Mouse (Mus musculus) forebrain, embryonic 11.5 days (tissue): ENCODE measurements around the gene Bora. TPM values are rescaled to one million over a fixed set of nuclear protein-coding genes. Genes with fewer than 3 reads are reported as not detected.
A peak's percentile ranks its signal among the peaks of the same experiment; 100 is the strongest.

ENCODE experiments used
- ATAC-seq: fragments of 200-750 bp; cut with Nextera tagmentation; replicated peaks from 2 replicates; pipeline ENCODE4 v1.8.0; 2017; ENCODE audit warnings: moderate TSS enrichment; ENCODE audit not compliant: low FRiP score
- DNase-seq: peaks from one replicate; pipeline ENCODE4 v3.0.0-alpha.2; 2017; ENCODE audit warnings: low spot score
- H3K27ac ChIP-seq: fragments of 300-500 bp; sonication (generic); 2 replicates; pipeline ENCODE4 v1.5.1; 2014; ENCODE audit warnings: low read depth, low read length
- H3K27me3 ChIP-seq: fragments of 300-500 bp; sonication (generic); 2 replicates; pipeline ENCODE4 v1.6.1; 2014; ENCODE audit warnings: mild to moderate bottlenecking, low read length, mixed read lengths; ENCODE audit not compliant: control insufficient read depth, insufficient read depth
- H3K36me3 ChIP-seq: fragments of 300-500 bp; sonication (generic); 2 replicates; pipeline ENCODE4 v1.6.1; 2014; ENCODE audit warnings: mild to moderate bottlenecking, low read length, moderate library complexity, mixed read lengths; ENCODE audit not compliant: control insufficient read depth, insufficient read depth
- H3K4me1 ChIP-seq: fragments of 300-500 bp; sonication (generic); replicated peaks from 2 replicates; pipeline ENCODE4 v1.6.1; 2014; ENCODE audit warnings: low read length, mixed read lengths; ENCODE audit not compliant: control insufficient read depth, insufficient read depth
- H3K4me2 ChIP-seq: fragments of 300-500 bp; sonication (generic); 2 replicates; pipeline ENCODE4 v1.6.1; 2014; ENCODE audit warnings: low read depth, mild to moderate bottlenecking, low read length, moderate library complexity, mixed read lengths; ENCODE audit not compliant: severe bottlenecking
- H3K4me3 ChIP-seq: fragments of 300-500 bp; sonication (generic); 2 replicates; pipeline ENCODE4 v1.5.1; 2014; ENCODE audit warnings: low read depth, low read length
- H3K9ac ChIP-seq: fragments of 300-500 bp; sonication (generic); 2 replicates; pipeline ENCODE4 v1.6.1; 2014; ENCODE audit warnings: low read length
- H3K9me3 ChIP-seq: fragments of 300-500 bp; sonication (generic); 2 replicates; pipeline ENCODE4 v1.6.1; 2016; ENCODE audit warnings: low read length, mixed read lengths; ENCODE audit not compliant: control insufficient read depth
- WGBS: fragments of 180-500 bp; shearing (Covaris S2); extraction: QIAGEN DNeasy Blood & Tissue Kit; methylation state at CpG from one replicate; pipeline ENCODE4 v1.1.7; 2014; 5-methylcytosine and 5-hydroxymethylcytosine counted together
- polyA plus RNA-seq: library from polyadenylated mRNA; unstranded; fragments of >200 nt; fragmentation: Nextera tagmentation; extraction: Ambion mirVana; gene quantifications from 2 replicates; pipeline ENCODE4 v1.2.1, GENCODE M21; 2014

The Bora gene
- polyA plus RNA-seq = 84.5 and 87.8 TPM in 2 replicates

GRCm38 (mm10) chr14:99046031-99046781 lies at the start of gene Bora, which contains the start of gene Mzt1:
Bora (plus strand) TSS chr14:99046222.
Mzt1 (minus strand) TSS chr14:99046134.
- ATAC-seq (peak; percentile 96), DNase-seq (peak; percentile 97)
- Histone ChIP-seq H3K4me3 (peak within 1 kb of the TSS; percentile 89), H3K27ac (peak within 1 kb of the TSS; percentile 78), H3K9ac (peak within 1 kb of the TSS; percentile 95), H3K4me2 (peak within 1 kb of the TSS; percentile 71), H3K36me3 (no peaks in the 10 kb centered on the region; the same call in 1 of the 2 replicates), H3K27me3 (no peaks in the 10 kb centered on the region), H3K4me1 (peaks cover 4% of the 10 kb centered on the region; the same call in 1 of the 2 replicates), H3K9me3 (no peaks in the 10 kb centered on the region)
- under 1% methylated on average over 80 of the region's 81 CpGs for WGBS

GRCm38 (mm10) chr14:99010224-99010919 lies 35.6 kb upstream of the Bora start:
- Histone ChIP-seq H3K4me2 (no peak overlapping the region), H3K4me3 (no peak overlapping the region), H3K9ac (no peak overlapping the region), H3K36me3 (no peaks in the 10 kb centered on the region), H3K9me3 (no peaks in the 10 kb centered on the region), H3K27ac (no peak overlapping the region), H3K27me3 (no peaks in the 10 kb centered on the region), H3K4me1 (no peaks in the 10 kb centered on the region)
- DNase-seq (no peak), ATAC-seq (no peak)
- 76% methylated on average over 8 of the region's 8 CpGs for whole genome bisulfite sequencing

DNA sequence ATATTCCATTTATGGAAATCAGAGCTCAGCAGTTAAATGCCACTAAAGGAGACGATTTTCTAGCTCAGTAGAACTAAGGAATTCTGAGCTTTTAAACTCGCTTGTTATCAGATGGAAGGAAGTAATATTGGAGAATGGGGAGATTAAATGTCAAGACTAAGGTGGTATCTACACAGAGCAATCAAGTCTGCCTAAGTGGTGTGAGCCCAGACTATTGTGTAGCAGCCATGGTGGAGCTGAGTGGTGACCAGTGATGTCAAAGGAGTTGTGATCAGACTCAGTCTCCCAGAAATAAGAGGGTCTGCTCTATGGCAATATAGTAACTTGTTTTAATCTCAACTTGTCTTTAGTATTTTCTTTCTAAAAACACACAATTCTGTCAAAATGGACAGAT lies 35.1 kb upstream of the Bora start:
- Histone ChIP-seq H3K4me3 (no peak overlapping the region), H3K27ac (no peak overlapping the region), H3K36me3 (no peaks in the 10 kb centered on the region), H3K4me2 (no peak overlapping the region), H3K9me3 (no peaks in the 10 kb centered on the region), H3K9ac (no peak overlapping the region), H3K4me1 (no peaks in the 10 kb centered on the region), H3K27me3 (no peaks in the 10 kb centered on the region)
- ATAC-seq (no peak), DNase-seq (no peak)
- 63% methylated on average over 2 of the region's 2 CpGs for WGBS

DNA sequence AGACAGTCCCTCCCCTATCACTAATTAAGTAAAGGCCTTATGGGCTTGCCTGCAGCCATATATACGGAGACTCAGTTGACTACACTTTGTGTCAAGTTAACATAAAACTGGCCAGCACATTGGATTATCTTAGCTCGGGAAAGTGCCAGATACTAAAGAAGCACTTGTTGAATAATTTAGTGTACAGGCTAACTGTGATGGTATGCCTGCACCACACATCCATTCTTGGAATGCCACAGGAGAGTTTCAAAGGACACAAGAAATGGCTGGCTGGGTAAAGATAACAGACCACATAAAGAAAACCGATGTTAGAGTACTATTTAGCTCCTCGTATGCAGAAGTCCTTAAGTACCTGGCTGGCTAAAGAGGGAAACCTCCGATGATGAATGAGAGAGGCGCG lies 27.3 kb upstream of the Bora start:
- Histone ChIP-seq H3K27me3 (no peaks in the 10 kb centered on the region), H3K4me2 (no peak overlapping the region), H3K9ac (no peak overlapping the region), H3K4me1 (no peaks in the 10 kb centered on the region), H3K9me3 (no peaks in the 10 kb centered on the region), H3K36me3 (no peaks in the 10 kb centered on the region), H3K27ac (no peak overlapping the region), H3K4me3 (no peak overlapping the region)
- WGBS = 90% methylated on average over 7 of the region's 7 CpGs
- ATAC-seq (no peak), DNase-seq (no peak)

DNA sequence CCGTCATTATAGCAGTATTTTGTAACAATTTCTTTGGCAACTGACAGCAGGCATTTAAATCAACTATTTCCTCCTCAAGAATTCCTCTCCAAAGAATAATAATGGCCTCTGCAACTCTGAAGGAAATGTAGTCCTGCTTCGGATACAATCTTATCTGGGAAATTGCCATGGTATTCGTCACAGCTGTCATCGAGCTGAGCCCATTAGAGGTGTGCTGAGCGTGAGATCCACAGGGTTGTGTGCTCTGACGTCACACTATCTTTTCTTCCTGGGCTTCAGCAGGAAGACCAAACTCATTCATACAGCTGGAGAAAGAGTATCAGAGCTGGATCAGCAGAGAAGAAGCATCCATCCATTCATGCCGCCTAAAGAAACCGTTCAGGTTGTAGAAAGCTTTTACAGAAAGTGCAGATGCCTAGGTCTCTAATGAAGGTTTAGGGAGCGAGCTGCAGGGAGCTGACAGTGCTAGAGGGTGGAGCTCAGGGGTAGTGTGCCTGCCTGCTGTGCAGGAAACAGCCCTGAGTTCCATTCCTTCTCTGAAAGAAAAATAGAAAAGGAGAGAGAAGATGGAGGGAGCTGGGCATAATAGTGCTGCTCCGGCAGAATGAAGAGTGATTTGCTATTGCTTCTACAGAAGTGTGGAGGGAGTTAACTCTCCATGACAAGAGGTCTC lies 26.8 kb upstream of the Bora start:
- Histone ChIP-seq H3K4me1 (no peaks in the 10 kb centered on the region), H3K36me3 (no peaks in the 10 kb centered on the region), H3K27me3 (no peaks in the 10 kb centered on the region), H3K27ac (no peak overlapping the region), H3K4me3 (no peak overlapping the region), H3K4me2 (no peak overlapping the region), H3K9ac (no peak overlapping the region), H3K9me3 (no peaks in the 10 kb centered on the region)
- ATAC-seq = no peak
- no peak for DNase-seq
- WGBS = 74% methylated on average over 10 of the region's 10 CpGs

- Histone ChIP-seq H3K4me2 (peak overlapping the region; percentile 31; the same call in 1 of the 2 replicates), H3K4me1 (no peaks in the 10 kb centered on the region), H3K27ac (no peak overlapping the region), H3K9me3 (no peaks in the 10 kb centered on the region), H3K4me3 (0 out of 2 replicates have a peak overlapping the region, but pooled peaks have one; percentile 8), H3K9ac (0 out of 2 replicates have a peak overlapping the region, but pooled peaks have one; percentile 16), H3K36me3 (no peaks in the 10 kb centered on the region), H3K27me3 (no peaks in the 10 kb centered on the region)
- 49% methylated on average over 12 of the region's 12 CpGs for WGBS
- ATAC-seq = no peak
- DNase-seq = no peak
These were observed 23.5 kb upstream of the Bora start for GRCm38 (mm10) chr14:99022346-99023086.

GRCm38 (mm10) chr14:99029987-99030386 lies 16.0 kb upstream of the Bora start:
- Histone ChIP-seq H3K27ac (no peak overlapping the region), H3K27me3 (no peaks in the 10 kb centered on the region), H3K9me3 (no peaks in the 10 kb centered on the region), H3K36me3 (no peaks in the 10 kb centered on the region; the same call in 1 of the 2 replicates), H3K4me1 (no peaks in the 10 kb centered on the region), H3K9ac (no peak overlapping the region), H3K4me3 (no peak overlapping the region), H3K4me2 (no peak overlapping the region)
- WGBS = 85% methylated on average over 5 of the region's 5 CpGs
- DNase-seq (no peak), ATAC-seq (no peak)

- Histone ChIP-seq H3K27me3 (no peaks in the 10 kb centered on the region), H3K9ac (no peak overlapping the region), H3K4me3 (no peak overlapping the region), H3K9me3 (no peaks in the 10 kb centered on the region), H3K4me1 (no peaks in the 10 kb centered on the region), H3K4me2 (no peak overlapping the region), H3K36me3 (no peaks in the 10 kb centered on the region; the same call in 1 of the 2 replicates), H3K27ac (no peak overlapping the region)
- DNase-seq (no peak), ATAC-seq (no peak)
- WGBS = 89% methylated on average over 5 of the region's 5 CpGs
These were observed 14.6 kb upstream of the Bora start for GRCm38 (mm10) chr14:99031337-99031873.
